Mouse (Mus musculus) midbrain, embryonic 10.5 days (tissue): ENCODE results near the gene Hadha. TPM values are rescaled to one million over a fixed set of nuclear protein-coding genes. Genes with fewer than 3 reads are reported as not detected.
A peak's percentile ranks its signal among the peaks of the same experiment; 100 is the strongest.

ENCODE experiments used
- microRNA counts: library from miRNA; unstranded; fragments of <30 nt; microRNA quantifications from one replicate; lab custom pipeline; 2017
- microRNA-seq: library from miRNA; unstranded; fragments of <30 nt; microRNA quantifications from one replicate; pipeline ENCODE4, GENCODE M21; 2017
- polyA plus RNA-seq: library from polyadenylated mRNA; unstranded; fragments of >200 nt; fragmentation: Nextera tagmentation; extraction: Ambion mirVana; gene quantifications from 2 replicates; pipeline ENCODE4 v1.2.1, GENCODE M21; 2016

Gene Hadha
- polyA plus RNA-seq, 1 experiment from 2014 or later: 101 TPM

MicroRNAs encoded within 50 kb of the gene (microRNA counts, 519-probe panel; counts per million panel counts)
- 5,282 counts per million, percentile 35 among the panel's probes with 10 or more counts for microRNA mmu-miR-1960 (lab: Ali Mortazavi, UCI)

Small RNA genes within 50 kb of the gene (microRNA-seq; reads per million reads assigned to microRNA genes)
- 1.5 reads per million for gene Mir1960

Other genes with a start within 250 kb of the Hadha start
- gene Il6, start 142.0 kb downstream of the Hadha start, polyA plus RNA-seq: 0.07 TPM in 1 of 2 replicates, not detected in the other
- 294 and 321 TPM in 2 replicates for gene Tyms, start 81.5 kb downstream of the Hadha start, polyA plus RNA-seq
- 6.9 and 9.4 TPM in 2 replicates for gene Garem2, start 50.0 kb downstream of the Hadha start, polyA plus RNA-seq
- 2.4 and 3.7 TPM in 2 replicates for gene 3110082J24Rik, start 49.1 kb downstream of the Hadha start, polyA plus RNA-seq
- 104 and 106 TPM in 2 replicates for gene Hadhb, start 86 bp upstream of the Hadha start, polyA plus RNA-seq
- 0.05 TPM in 1 of 2 replicates, not detected in the other for gene Adgrf3, start 50.6 kb upstream of the Hadha start, polyA plus RNA-seq
- gene Selenoi, start 77.4 kb upstream of the Hadha start, polyA plus RNA-seq: 19.2 and 19.4 TPM in 2 replicates
- gene Drc1, start 126.2 kb upstream of the Hadha start, polyA plus RNA-seq: 0.60 and 0.64 TPM in 2 replicates